Mouse (Mus musculus): ENCODE measurements around the gene Idh3b. TPM values are rescaled to one million over a fixed set of nuclear protein-coding genes. Genes with fewer than 3 reads are reported as not detected.

Gene Idh3b
- polyA plus RNA-seq, 1 experiment from 2014 or later = 327 TPM

Other genes starting within 250 kb of the Idh3b start
- gene Tgm6, start 172.1 kb downstream of the Idh3b start, polyA plus RNA-seq (2014; fragmentation: Nextera tagmentation; extraction: Ambion mirVana) = not detected in 2 replicates
- gene Snrpb, start 105.1 kb downstream of the Idh3b start, polyA plus RNA-seq (2014; fragmentation: Nextera tagmentation; extraction: Ambion mirVana) = 414 and 435 TPM in 2 replicates
- gene Tmc2, start 89.4 kb downstream of the Idh3b start, polyA plus RNA-seq (2014; fragmentation: Nextera tagmentation; extraction: Ambion mirVana) = not detected in 2 replicates
- gene Nop56, start 10.1 kb downstream of the Idh3b start, polyA plus RNA-seq (2014; fragmentation: Nextera tagmentation; extraction: Ambion mirVana) = 110 and 124 TPM in 2 replicates
- gene Ebf4, start 10.6 kb upstream of the Idh3b start, polyA plus RNA-seq (2014; fragmentation: Nextera tagmentation; extraction: Ambion mirVana) = 0.71 and 0.93 TPM in 2 replicates
- 22.0 and 26.2 TPM in 2 replicates for gene Cpxm1, start 113.0 kb upstream of the Idh3b start, polyA plus RNA-seq (2014; fragmentation: Nextera tagmentation; extraction: Ambion mirVana)
- gene Gm28372, start 120.7 kb upstream of the Idh3b start, polyA plus RNA-seq (2014; fragmentation: Nextera tagmentation; extraction: Ambion mirVana) = not detected in 2 replicates
- gene 1700020A23Rik, start 120.7 kb upstream of the Idh3b start, polyA plus RNA-seq (2014; fragmentation: Nextera tagmentation; extraction: Ambion mirVana) = not detected in 2 replicates
- gene Tmem239, start 121.9 kb upstream of the Idh3b start, polyA plus RNA-seq (2014; fragmentation: Nextera tagmentation; extraction: Ambion mirVana) = not detected in 2 replicates
- gene Vps16, start 139.8 kb upstream of the Idh3b start, polyA plus RNA-seq (2014; fragmentation: Nextera tagmentation; extraction: Ambion mirVana) = 40.4 and 43.8 TPM in 2 replicates
- gene Pced1a, start 140.2 kb upstream of the Idh3b start, polyA plus RNA-seq (2014; fragmentation: Nextera tagmentation; extraction: Ambion mirVana) = 5.2 and 6.7 TPM in 2 replicates
- 87.2 and 88.5 TPM in 2 replicates for gene Ptpra, start 165.7 kb upstream of the Idh3b start, polyA plus RNA-seq (2014; fragmentation: Nextera tagmentation; extraction: Ambion mirVana)